Mouse (Mus musculus): ENCODE measurements around the gene Psmd4.
A peak's percentile ranks its signal among the peaks of the same experiment; 100 is the strongest.
"Not testable (repeated sequence)": the region's sequence is repeated elsewhere in the genome, so short reads cannot be mapped to it uniquely, and the experiment has no call there.

Gene Psmd4

GRCm38 (mm10) chr3:95025202-95025601 is 17.2 kb downstream of the Psmd4 start:
- no peak for DNase-seq (ENCODE audit: low spot score)

GRCm38 (mm10) chr3:95024551-95024950 is 17.9 kb downstream of the Psmd4 start:
- DNase-seq (ENCODE audit: low spot score), result no peak

- not testable (repeated sequence) for DNase-seq (ENCODE audit: low spot score)
Measured at GRCm38 (mm10) chr3:95020956-95021355, 21.5 kb downstream of the Psmd4 start.

- DNase-seq (ENCODE audit: low spot score), result no peak
Measured at GRCm38 (mm10) chr3:95018741-95019140, 23.7 kb downstream of the Psmd4 start.

- DNase-seq (ENCODE audit: low spot score), result no peak
Measured at GRCm38 (mm10) chr3:95016532-95017056, 25.8 kb downstream of the Psmd4 start.

- DNase-seq (ENCODE audit: low spot score), result peak; percentile 88
Measured at GRCm38 (mm10) chr3:95015891-95016531, 26.4 kb downstream of the Psmd4 start.

- peak; percentile 99 for DNase-seq (ENCODE audit: low spot score)
Measured at GRCm38 (mm10) chr3:95015337-95015872, 27.0 kb downstream of the Psmd4 start, which contains the start of gene Zfp687. Gene Zfp687, minus strand, starts transcription at chr3:95015448.

GRCm38 (mm10) chr3:95014428-95015151 is 27.8 kb downstream of the Psmd4 start:
- peak; percentile 59 for DNase-seq (ENCODE audit: low spot score)

- DNase-seq (ENCODE audit: low spot score), result no peak
Measured at GRCm38 (mm10) chr3:95013699-95014427, 28.6 kb downstream of the Psmd4 start.

- no peak for DNase-seq (ENCODE audit: low spot score)
Measured at GRCm38 (mm10) chr3:95012982-95013381, 29.4 kb downstream of the Psmd4 start.

- DNase-seq (ENCODE audit: low spot score), result no peak
Measured at GRCm38 (mm10) chr3:95010396-95010795, 32.0 kb downstream of the Psmd4 start.

GRCm38 (mm10) chr3:95007706-95008105 is 34.7 kb downstream of the Psmd4 start:
- no peak for DNase-seq (ENCODE audit: low spot score)

GRCm38 (mm10) chr3:95005651-95006050 is 36.8 kb downstream of the Psmd4 start:
- no peak for DNase-seq (ENCODE audit: low spot score)

GRCm38 (mm10) chr3:95003273-95003672 is 39.1 kb downstream of the Psmd4 start:
- DNase-seq (ENCODE audit: low spot score), result no peak

- no peak for DNase-seq (ENCODE audit: low spot score)
Measured at GRCm38 (mm10) chr3:95002569-95002968, 39.8 kb downstream of the Psmd4 start.

- DNase-seq (ENCODE audit: low spot score), result peak; percentile 74
Measured at GRCm38 (mm10) chr3:94996946-94997345, 45.5 kb downstream of the Psmd4 start.

GRCm38 (mm10) chr3:94989159-94989761 is 53.2 kb downstream of the Psmd4 start:
- DNase-seq (ENCODE audit: low spot score), result no peak

- DNase-seq (ENCODE audit: low spot score), result no peak
Measured at GRCm38 (mm10) chr3:94987578-94987977, 54.8 kb downstream of the Psmd4 start.

GRCm38 (mm10) chr3:94985513-94985912 is 56.9 kb downstream of the Psmd4 start:
- DNase-seq (ENCODE audit: low spot score), result no peak

GRCm38 (mm10) chr3:94984312-94984711 is 58.1 kb downstream of the Psmd4 start:
- no peak for DNase-seq (ENCODE audit: low spot score)

All from spleen, adult 12 weeks (tissue).